In the genomic region with DNA sequence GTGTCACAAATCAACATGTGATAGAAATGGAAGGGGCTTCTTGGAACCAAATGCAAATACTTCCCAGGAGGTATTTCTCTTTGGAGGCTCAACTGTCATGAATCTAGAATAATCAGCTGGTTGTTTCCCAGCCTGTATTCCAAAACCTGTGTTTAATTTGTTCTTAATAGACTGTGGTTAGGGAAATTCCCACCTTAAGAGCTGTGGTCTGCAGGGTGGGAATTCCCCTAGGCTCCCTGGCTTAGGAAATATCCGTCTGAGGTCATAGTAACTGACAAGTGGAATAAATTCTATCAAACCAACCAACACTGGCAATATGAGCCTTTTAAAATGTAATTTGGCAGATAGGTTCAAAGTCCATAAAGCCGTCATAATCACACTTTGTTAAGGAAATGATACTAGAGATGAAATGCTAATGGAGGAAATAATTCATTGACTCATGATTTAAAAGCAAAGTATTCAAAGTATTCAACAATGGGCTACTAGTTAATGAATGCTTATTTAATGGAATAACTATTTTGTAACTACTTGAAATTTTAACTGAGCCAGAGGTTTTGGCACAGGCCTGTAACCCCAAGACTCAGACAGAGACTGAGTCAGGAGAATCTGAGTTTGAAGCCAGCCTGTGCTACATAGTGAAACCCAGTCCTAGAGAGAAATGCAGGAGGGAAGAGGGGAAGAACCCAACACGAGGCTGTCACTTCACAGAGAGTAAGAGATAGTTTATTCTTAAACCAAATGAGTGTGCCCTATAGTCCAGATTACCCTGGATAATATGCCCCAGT, we compare ENCODE assay signal across 18 mouse cellular contexts.
DNase-seq lines count a peak whose midpoint lies in the region; ATAC-seq and TF ChIP-seq lines count a peak whose summit lies in the region.
"Had no signal": no experiment of that assay in that cellular context is flagged by ENCODE, and none has a peak within 500 bp of the region (broad histone marks: within the 10 kb centered on the region; RNA-seq: fewer than 3 reads in every experiment).

No protein-coding gene starts in this region.

- CTCF ChIA-PET in Patski (lab: Charles Lee): interaction anchor here (1.8 kb wide), 1 partner anchor 27 kb away, joined by 3 read pairs; no protein-coding TSS in a partner anchor

- ATAC-seq in limb, embryonic 14.5 days (ENCODE audit: low FRiP score, low read depth): no peak
- peak; percentile 66 for ATAC-seq in Patski
- ATAC-seq in forebrain, embryonic 15.5 days (replicated peaks): no peak
- ATAC-seq in midbrain, embryonic 11.5 days (ENCODE audit: low FRiP score): no peak
- ATAC-seq: midbrain, embryonic 16.5 days had no signal

- H3K36me3 ChIP-seq in limb, embryonic 14.5 days (ENCODE audit: control insufficient read depth, insufficient read depth, low read length): no peaks in the 10 kb centered on the region
- no peaks in the 10 kb centered on the region for H3K36me3 ChIP-seq in limb, embryonic 10.5 days
- no peaks in the 10 kb centered on the region for H3K36me3 ChIP-seq in forebrain, embryonic 15.5 days
- H3K36me3 ChIP-seq in midbrain, embryonic 11.5 days (ENCODE audit: control insufficient read depth, insufficient read depth, low read length): no peaks in the 10 kb centered on the region
- H3K36me3 ChIP-seq: forebrain, embryonic 12.5 days; heart, embryonic 15.5 days; hindbrain, embryonic 10.5 days; limb, embryonic 13.5 days had no signal

- no peak overlapping the region for H3K27ac ChIP-seq in limb, embryonic 14.5 days (replicated peaks; ENCODE audit: low read depth, low read length)
- no peak overlapping the region for H3K27ac ChIP-seq in limb, embryonic 10.5 days
- H3K27ac ChIP-seq in forebrain, embryonic 15.5 days (replicated peaks): no peak overlapping the region
- no peak overlapping the region for H3K27ac ChIP-seq in midbrain, embryonic 11.5 days (ENCODE audit: low read depth, low read length)
- H3K27ac ChIP-seq: forebrain, embryonic 12.5 days; heart, embryonic 15.5 days; hindbrain, embryonic 10.5 days; limb, embryonic 13.5 days had no signal

- 43% methylated on average over 3 of the region's 3 CpGs for WGBS in limb, embryonic 14.5 days
- 73% methylated on average over 3 of the region's 3 CpGs for WGBS in limb, embryonic 10.5 days
- 70% methylated on average over 3 of the region's 3 CpGs for WGBS in forebrain, embryonic 15.5 days
- 82% methylated on average over 3 of the region's 3 CpGs for WGBS in midbrain, embryonic 11.5 days

- in situ Hi-C loops in Patski (cut with MboI; ENCODE audit: low pct_unique_long_range_greater_than_20kb): no loop called here

- no peak for TF ChIP-seq CTCF in Patski (IDR thresholded peaks at IDR 0.05)

- no peak overlapping the region for H3K4me3 ChIP-seq in limb, embryonic 14.5 days (replicated peaks; ENCODE audit: low read length)
- no peak overlapping the region for H3K4me3 ChIP-seq in limb, embryonic 10.5 days
- no peak overlapping the region for H3K4me3 ChIP-seq in forebrain, embryonic 15.5 days
- H3K4me3 ChIP-seq in midbrain, embryonic 11.5 days (ENCODE audit: low read depth, low read length): no peak overlapping the region
- H3K4me3 ChIP-seq: forebrain, embryonic 12.5 days; heart, embryonic 15.5 days; hindbrain, embryonic 10.5 days; limb, embryonic 13.5 days had no signal

- no peak for TF ChIP-seq POLR2A in limb, embryonic 14.5 days (IDR thresholded peaks at IDR 0.05; ENCODE audit: borderline replicate concordance, extremely low read depth, insufficient read depth, insufficient read length)

- H3K9ac ChIP-seq in limb, embryonic 14.5 days (ENCODE audit: low read depth, low read length, severe bottlenecking): no peak overlapping the region
- no peak overlapping the region for H3K9ac ChIP-seq in forebrain, embryonic 15.5 days (replicated peaks)
- no peak overlapping the region for H3K9ac ChIP-seq in midbrain, embryonic 11.5 days (ENCODE audit: low read length)
- H3K9ac ChIP-seq: forebrain, embryonic 12.5 days; heart, embryonic 15.5 days; limb, embryonic 13.5 days had no signal

- H3K4me1 ChIP-seq in limb, embryonic 14.5 days (ENCODE audit: control insufficient read depth, insufficient read depth, low read length): peaks cover 11% of the 10 kb centered on the region
- peaks cover 14% of the 10 kb centered on the region for H3K4me1 ChIP-seq in limb, embryonic 10.5 days
- no peaks in the 10 kb centered on the region for H3K4me1 ChIP-seq in forebrain, embryonic 15.5 days
- H3K4me1 ChIP-seq in midbrain, embryonic 11.5 days (ENCODE audit: control insufficient read depth, insufficient read depth, low read length): 0 out of 2 replicates have a peak, but pooled peaks cover 2% of the 10 kb centered on the region

- DNase-seq in limb, embryonic 14.5 days (ENCODE audit: low spot score): peak; percentile 6
- no peak for DNase-seq in limb, embryonic 10.5 days (ENCODE audit: low spot score)
- DNase-seq in CD4-positive, CD25-positive, alpha-beta regulatory T cell, adult 2 months (ENCODE audit: low read depth, low spot score): peak; percentile 59
- peak; percentile 96 for DNase-seq in Patski (ENCODE audit: low read depth, low spot score)
- peak; percentile 6 for DNase-seq in naive thymus-derived CD4-positive, alpha-beta T cell, adult 2 months (ENCODE audit: low read depth)
- DNase-seq in midbrain, embryonic 11.5 days (ENCODE audit: low spot score, missing footprints): no peak
- DNase-seq: adrenal gland, postnatal 25 days; cerebellum, adult 11-12 months; cerebellum, postnatal 25 days; gastrocnemius, postnatal 14 days; lung, postnatal 10 days; right cerebral cortex, postnatal 25 days had no signal

- H3K9me3 ChIP-seq in limb, embryonic 14.5 days (ENCODE audit: control insufficient read depth, low read length): no peaks in the 10 kb centered on the region
- H3K9me3 ChIP-seq in limb, embryonic 10.5 days (replicated peaks): no peaks in the 10 kb centered on the region
- no peaks in the 10 kb centered on the region for H3K9me3 ChIP-seq in forebrain, embryonic 15.5 days
- H3K9me3 ChIP-seq in midbrain, embryonic 11.5 days (ENCODE audit: control insufficient read depth, low read length): no peaks in the 10 kb centered on the region
- H3K9me3 ChIP-seq: forebrain, embryonic 12.5 days; heart, embryonic 15.5 days; hindbrain, embryonic 10.5 days; limb, embryonic 13.5 days had no signal

- no peaks in the 10 kb centered on the region for H3K27me3 ChIP-seq in limb, embryonic 14.5 days (ENCODE audit: control insufficient read depth, insufficient read depth, low read length)
- H3K27me3 ChIP-seq in limb, embryonic 10.5 days (ENCODE audit: low read depth, poor library complexity, severe bottlenecking): no peaks in the 10 kb centered on the region
- no peaks in the 10 kb centered on the region for H3K27me3 ChIP-seq in Patski
- H3K27me3 ChIP-seq in forebrain, embryonic 15.5 days: no peaks in the 10 kb centered on the region
- H3K27me3 ChIP-seq in midbrain, embryonic 11.5 days (ENCODE audit: control insufficient read depth, insufficient read depth, low read length): no peaks in the 10 kb centered on the region
- H3K27me3 ChIP-seq: forebrain, embryonic 12.5 days; heart, embryonic 15.5 days; limb, embryonic 13.5 days had no signal

- no peak overlapping the region for H3K4me2 ChIP-seq in limb, embryonic 14.5 days (replicated peaks; ENCODE audit: low read depth, low read length, severe bottlenecking)
- H3K4me2 ChIP-seq in forebrain, embryonic 15.5 days (replicated peaks): no peak overlapping the region
- H3K4me2 ChIP-seq in midbrain, embryonic 11.5 days: no peak overlapping the region
- H3K4me2 ChIP-seq: forebrain, embryonic 12.5 days; heart, embryonic 15.5 days; limb, embryonic 13.5 days had no signal

- POLR2A ChIA-PET in Patski (lab: Charles Lee): no interaction called here

Comparison
In these comparisons a context has a peak if more than half of its experiments do, and no peak if none do; other contexts are left out.
1. DNase-seq: peak in limb, embryonic 14.5 days (single experiment), CD4-positive, CD25-positive, alpha-beta regulatory T cell, adult 2 months (single experiment), Patski (single experiment) and naive thymus-derived CD4-positive, alpha-beta T cell, adult 2 months (single experiment); none in limb, embryonic 10.5 days (single experiment) and midbrain, embryonic 11.5 days (single experiment).